ENCODE assay signal across 8 mouse cellular contexts in the genomic region with DNA sequence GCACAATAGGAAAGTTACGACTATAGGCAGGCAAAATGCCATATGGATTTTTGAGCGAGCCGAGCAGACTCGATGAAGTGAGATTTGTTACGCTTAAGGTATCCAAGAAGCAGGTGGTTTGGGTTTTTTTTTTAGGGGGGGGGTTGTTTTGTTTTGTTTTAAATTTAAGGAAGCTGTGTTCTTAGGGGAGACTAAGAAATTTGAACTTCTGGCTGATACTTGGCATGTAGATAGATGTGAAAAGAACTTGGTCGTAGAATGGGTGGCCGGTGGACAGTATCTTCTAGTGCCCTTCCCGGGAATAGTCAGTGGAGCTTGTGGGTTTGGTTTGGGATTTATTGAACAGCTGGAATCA. TPM values are rescaled to one million over a fixed set of nuclear protein-coding genes. Genes with fewer than 3 reads are reported as not detected.
DNase-seq lines count a peak whose midpoint lies in the region; ATAC-seq and TF ChIP-seq lines count a peak whose summit lies in the region.

No protein-coding gene starts in this region.

- H3K4me2 ChIP-seq in kidney, embryonic 15.5 days, result peak overlapping the region; percentile 84
- H3K4me2 ChIP-seq in hindbrain, embryonic 12.5 days (replicated peaks), result peak overlapping the region; percentile 72
- peak overlapping the region; percentile 77 for H3K4me2 ChIP-seq in midbrain, embryonic 14.5 days (ENCODE audit: low read length)

- no peak for ATAC-seq in kidney, embryonic 15.5 days (replicated peaks; ENCODE audit: low FRiP score)
- no peak for ATAC-seq in hindbrain, embryonic 12.5 days (ENCODE audit: low FRiP score)
- no peak for ATAC-seq in midbrain, embryonic 14.5 days (ENCODE audit: low FRiP score, low TSS enrichment)

- under 1% methylated on average over 8 of the region's 8 CpGs for WGBS in kidney, embryonic 15.5 days
- under 1% methylated on average over 8 of the region's 8 CpGs for WGBS in hindbrain, embryonic 12.5 days
- WGBS in midbrain, embryonic 14.5 days, result under 1% methylated on average over 8 of the region's 8 CpGs

- no peaks in the 10 kb centered on the region for H3K27me3 ChIP-seq in kidney, embryonic 15.5 days
- no peaks in the 10 kb centered on the region for H3K27me3 ChIP-seq in hindbrain, embryonic 12.5 days
- no peaks in the 10 kb centered on the region for H3K27me3 ChIP-seq in midbrain, embryonic 14.5 days (ENCODE audit: control insufficient read depth, insufficient read depth, low read length)

- DNase-seq in kidney, adult 9 months, result no peak
- DNase-seq in midbrain, embryonic 14.5 days, result no peak
- DNase-seq in frontal cortex, postnatal 25 days (ENCODE audit: low spot score in 2 of 2), result no peak
- DNase-seq in natural killer cell, adult 2 months (ENCODE audit: low spot score in 2 of 2), result no peak
- no peak for DNase-seq in thymus, postnatal 4 days

- H3K36me3 ChIP-seq in kidney, embryonic 15.5 days, result no peaks in the 10 kb centered on the region
- no peaks in the 10 kb centered on the region for H3K36me3 ChIP-seq in hindbrain, embryonic 12.5 days
- H3K36me3 ChIP-seq in midbrain, embryonic 14.5 days (ENCODE audit: control insufficient read depth, insufficient read depth, low read length), result no peaks in the 10 kb centered on the region

- H3K9ac ChIP-seq in kidney, embryonic 15.5 days, result peak overlapping the region; percentile 82
- H3K9ac ChIP-seq in hindbrain, embryonic 12.5 days, result peak overlapping the region; percentile 91
- peak overlapping the region; percentile 96 for H3K9ac ChIP-seq in midbrain, embryonic 14.5 days (replicated peaks; ENCODE audit: low read length)

- no peak for TF ChIP-seq CTCF in bone marrow macrophage, adult 2 months (IDR thresholded peaks at IDR 0.05; ENCODE audit: low read depth, low read length)

- H3K4me1 ChIP-seq in kidney, embryonic 15.5 days, result peaks cover 30% of the 10 kb centered on the region
- H3K4me1 ChIP-seq in bone marrow macrophage, adult 2 months (ENCODE audit: control insufficient read depth, insufficient read depth, low read length), result peaks cover 22% of the 10 kb centered on the region
- H3K4me1 ChIP-seq in hindbrain, embryonic 12.5 days, result peaks cover 27% of the 10 kb centered on the region
- peaks cover 16% of the 10 kb centered on the region for H3K4me1 ChIP-seq in midbrain, embryonic 14.5 days (ENCODE audit: control insufficient read depth, insufficient read depth, low read length)

- no peaks in the 10 kb centered on the region for H3K9me3 ChIP-seq in kidney, embryonic 15.5 days (replicated peaks)
- no peaks in the 10 kb centered on the region for H3K9me3 ChIP-seq in hindbrain, embryonic 12.5 days (replicated peaks)
- H3K9me3 ChIP-seq in midbrain, embryonic 14.5 days (ENCODE audit: control insufficient read depth, low read length), result no peaks in the 10 kb centered on the region

- no peak for TF ChIP-seq POLR2A in bone marrow macrophage, adult 2 months (IDR thresholded peaks at IDR 0.05; ENCODE audit: borderline replicate concordance, low read depth, low read length)

- H3K4me3 ChIP-seq in kidney, embryonic 15.5 days (replicated peaks), result peak overlapping the region; percentile 76
- H3K4me3 ChIP-seq in bone marrow macrophage, adult 2 months (ENCODE audit: insufficient read depth, low read length), result peak overlapping the region; percentile 100
- peak overlapping the region; percentile 97 for H3K4me3 ChIP-seq in hindbrain, embryonic 12.5 days
- H3K4me3 ChIP-seq in midbrain, embryonic 14.5 days (replicated peaks; ENCODE audit: low read depth, low read length), result peak overlapping the region; percentile 96

- H3K27ac ChIP-seq in kidney, embryonic 15.5 days, result peak overlapping the region; percentile 94
- no peak overlapping the region for H3K27ac ChIP-seq in bone marrow macrophage, adult 2 months (ENCODE audit: insufficient read depth, low read depth, low read length)
- H3K27ac ChIP-seq in hindbrain, embryonic 12.5 days, result peak overlapping the region; percentile 96
- peak overlapping the region; percentile 95 for H3K27ac ChIP-seq in midbrain, embryonic 14.5 days (replicated peaks; ENCODE audit: low read depth, low read length)

RNA-seq across cellular contexts. Expression of a gene that starts 0.7 kb away (rescaled TPM):
- polyA plus RNA-seq in kidney, embryonic 15.5 days (2015; fragmentation: Nextera tagmentation; extraction: Ambion mirVana), result 11.9 and 15.3 TPM in 2 replicates
- polyA plus RNA-seq in bone marrow macrophage, adult 2 months (2012; ENCODE audit: insufficient read depth, insufficient read length, missing spikeins), result 23.1 and 27.2 TPM in 2 replicates
- polyA plus RNA-seq in hindbrain, embryonic 12.5 days (2016; fragmentation: Nextera tagmentation; extraction: Ambion mirVana), result 32.8 and 36.5 TPM in 2 replicates
- polyA plus RNA-seq in midbrain, embryonic 14.5 days (2014; fragmentation: Nextera tagmentation; extraction: Ambion mirVana), result 23.1 and 27.5 TPM in 2 replicates

RNA-seq across cellular contexts. Expression of a gene that starts 33.3 kb away (rescaled TPM):
- 128 and 143 TPM in 2 replicates for polyA plus RNA-seq in kidney, embryonic 15.5 days (2015; fragmentation: Nextera tagmentation; extraction: Ambion mirVana)
- 107 and 136 TPM in 2 replicates for polyA plus RNA-seq in bone marrow macrophage, adult 2 months (2012; ENCODE audit: insufficient read depth, insufficient read length, missing spikeins)
- 164 and 170 TPM in 2 replicates for polyA plus RNA-seq in hindbrain, embryonic 12.5 days (2016; fragmentation: Nextera tagmentation; extraction: Ambion mirVana)
- 69.0 and 90.6 TPM in 2 replicates for polyA plus RNA-seq in midbrain, embryonic 14.5 days (2014; fragmentation: Nextera tagmentation; extraction: Ambion mirVana)
